Mouse (Mus musculus) layer of hippocampus, adult 9-10 months (tissue): ENCODE data around the gene Gm20696.

ENCODE experiments used
- DNase-seq: peaks from one replicate; pipeline ENCODE4 v3.0.0; 2022; ENCODE audit warnings: low spot score

Gm20696 gene

DNA sequence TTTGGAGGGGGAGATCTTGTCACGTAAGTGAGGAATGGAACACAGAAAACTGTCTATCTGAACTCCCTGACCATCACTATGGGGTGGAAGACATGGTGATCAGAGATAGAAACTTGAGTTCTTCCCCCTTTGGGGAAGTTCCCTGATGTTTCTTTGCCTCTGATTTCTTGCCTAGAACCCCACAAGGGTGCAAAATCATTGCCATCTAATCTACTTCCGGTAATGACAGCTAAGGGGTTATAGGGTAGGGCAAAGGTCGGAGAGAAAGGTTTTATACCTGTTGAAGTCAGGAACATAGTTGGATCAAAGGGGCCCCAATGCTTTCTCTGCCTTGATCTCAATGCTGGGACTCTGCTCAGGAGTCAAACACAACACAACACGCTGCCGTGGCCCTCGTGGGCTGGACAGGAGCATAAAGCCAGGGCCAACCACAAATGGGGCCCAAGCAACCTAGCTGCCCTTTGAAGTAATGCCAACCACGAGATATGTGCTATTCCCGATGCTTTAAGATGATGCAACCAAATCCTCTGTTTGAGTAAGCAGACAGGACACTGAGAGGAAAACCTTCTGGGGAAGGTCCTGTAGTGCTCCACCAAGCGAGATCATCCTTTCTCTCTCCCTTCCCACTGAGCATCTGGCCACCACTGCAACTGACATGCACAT is 307.4 kb downstream of the Gm20696 start:
- no peak for DNase-seq

- no peak for DNase-seq
These were observed 308.7 kb downstream of the Gm20696 start for GRCm38 (mm10) chr6:99357931-99358330.

- DNase-seq: no peak
These were observed 312.3 kb downstream of the Gm20696 start for GRCm38 (mm10) chr6:99354338-99354737.

DNA sequence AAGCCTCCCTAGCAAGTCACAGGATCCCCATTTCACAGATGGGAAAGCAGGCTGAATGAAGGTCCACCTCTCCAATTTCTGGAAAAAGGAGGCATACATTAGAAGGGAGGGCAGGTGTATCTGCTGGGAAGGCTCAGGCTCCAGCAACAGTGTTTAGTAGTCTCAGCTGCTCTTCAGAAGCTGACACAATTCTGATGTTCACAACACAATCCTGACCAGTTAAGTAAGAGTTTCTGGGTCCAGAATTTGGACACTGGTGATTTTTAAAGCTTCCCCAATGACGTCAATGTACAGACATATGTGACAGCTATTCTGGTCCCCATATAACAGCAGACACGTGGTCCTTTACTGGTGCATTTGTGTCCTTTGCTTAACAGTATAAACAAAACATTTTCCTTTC is 313.2 kb downstream of the Gm20696 start:
- DNase-seq: no peak

GRCm38 (mm10) chr6:99350566-99350965 is 316.0 kb downstream of the Gm20696 start:
- no peak for DNase-seq

DNA sequence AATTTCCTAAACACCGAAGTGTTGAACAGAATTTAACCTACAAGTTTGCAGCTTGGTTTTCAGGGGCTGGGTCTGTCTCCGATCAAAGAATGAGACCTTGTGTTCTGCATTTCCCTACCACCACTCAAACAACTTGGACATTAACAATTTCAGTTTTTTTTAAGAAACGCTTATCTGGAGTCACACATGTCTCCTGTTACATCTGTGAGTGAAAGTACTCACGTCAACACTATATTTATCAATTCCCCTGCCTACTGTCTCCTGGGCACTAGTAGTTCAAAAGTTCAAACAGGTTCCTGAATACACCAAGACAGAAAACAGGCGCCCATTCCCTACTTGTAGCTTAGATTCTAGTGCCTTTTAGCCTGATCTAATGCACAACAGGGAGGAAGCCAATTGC is 316.4 kb downstream of the Gm20696 start:
- no peak for DNase-seq

DNA sequence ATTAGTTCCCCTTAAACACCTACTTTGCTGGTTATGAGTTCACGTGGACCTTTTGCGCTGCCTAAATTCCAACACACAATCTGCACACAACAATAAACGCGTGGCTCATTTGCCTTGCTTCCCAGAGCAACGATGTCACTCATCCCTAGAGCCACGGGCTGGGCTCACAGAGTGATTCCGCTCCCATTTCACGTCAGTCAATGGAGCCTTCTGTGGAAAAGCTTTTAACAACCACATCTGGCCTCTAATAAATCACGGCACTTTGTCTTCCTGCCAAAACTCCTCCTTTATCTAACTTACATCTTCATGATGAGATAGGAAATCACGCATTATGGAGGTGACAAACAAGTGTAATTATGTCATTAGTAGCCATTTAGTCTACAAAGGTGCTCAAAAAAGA is 318.8 kb downstream of the Gm20696 start:
- no peak for DNase-seq

DNA sequence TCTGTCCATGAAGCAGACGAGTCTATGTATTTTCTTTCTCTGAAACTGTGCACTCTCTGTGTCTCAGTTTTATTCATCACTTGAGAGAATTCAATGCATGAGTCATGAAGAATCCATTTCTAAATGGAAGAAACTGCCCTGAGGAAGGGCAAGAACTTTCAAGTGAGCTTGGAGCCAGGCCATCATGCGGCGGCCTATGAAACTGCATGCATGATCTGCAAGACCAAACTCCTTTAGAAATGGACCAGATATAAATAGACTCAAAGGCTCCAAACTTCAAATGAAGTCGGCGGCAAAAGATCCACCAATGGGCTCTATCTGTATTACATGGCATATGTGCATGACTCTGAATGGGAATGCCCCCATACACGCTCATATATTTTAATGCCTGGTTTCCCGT is 321.6 kb downstream of the Gm20696 start:
- DNase-seq: no peak

DNA sequence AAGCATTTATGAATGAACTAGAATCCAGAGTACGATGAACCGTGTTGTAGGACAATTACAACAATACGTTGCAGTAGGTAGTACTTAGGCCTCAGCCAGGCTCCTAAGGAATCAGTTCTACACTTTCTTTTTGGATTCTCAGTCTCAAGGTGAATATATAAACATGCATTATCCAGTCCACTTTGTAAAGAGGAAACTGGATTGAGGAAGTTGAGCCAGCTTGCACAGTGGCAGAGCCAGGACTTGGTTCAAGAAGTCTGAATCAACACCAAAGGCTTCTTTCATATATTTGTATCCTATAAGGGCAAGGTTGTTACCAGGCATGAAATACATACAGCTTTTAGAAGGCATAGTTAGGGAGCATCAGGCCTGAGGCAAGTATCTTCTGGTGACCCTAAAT is 322.2 kb downstream of the Gm20696 start:
- DNase-seq: no peak

GRCm38 (mm10) chr6:99343815-99344214 is 322.8 kb downstream of the Gm20696 start:
- DNase-seq: no peak

DNA sequence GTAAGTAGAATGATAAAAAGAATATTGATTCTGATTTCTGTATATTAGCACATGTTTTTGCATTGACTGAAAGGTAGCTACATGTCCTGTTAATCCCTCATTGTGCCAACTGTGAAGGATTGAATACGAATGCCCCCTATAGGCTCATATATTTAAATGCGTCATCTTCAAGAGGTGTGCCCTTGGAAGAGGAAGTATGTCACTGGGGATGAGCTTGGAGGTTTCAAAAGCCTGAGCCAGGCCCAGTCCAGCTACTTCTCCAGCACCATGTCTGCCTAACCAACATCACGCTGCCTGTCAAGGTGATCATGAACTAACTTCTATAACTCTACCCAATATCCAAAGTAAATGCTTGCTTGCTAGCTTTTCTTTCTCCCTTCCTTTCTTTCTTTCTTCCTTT is 324.2 kb downstream of the Gm20696 start:
- DNase-seq: no peak

GRCm38 (mm10) chr6:99340902-99341301 is 325.7 kb downstream of the Gm20696 start:
- DNase-seq: no peak

DNA sequence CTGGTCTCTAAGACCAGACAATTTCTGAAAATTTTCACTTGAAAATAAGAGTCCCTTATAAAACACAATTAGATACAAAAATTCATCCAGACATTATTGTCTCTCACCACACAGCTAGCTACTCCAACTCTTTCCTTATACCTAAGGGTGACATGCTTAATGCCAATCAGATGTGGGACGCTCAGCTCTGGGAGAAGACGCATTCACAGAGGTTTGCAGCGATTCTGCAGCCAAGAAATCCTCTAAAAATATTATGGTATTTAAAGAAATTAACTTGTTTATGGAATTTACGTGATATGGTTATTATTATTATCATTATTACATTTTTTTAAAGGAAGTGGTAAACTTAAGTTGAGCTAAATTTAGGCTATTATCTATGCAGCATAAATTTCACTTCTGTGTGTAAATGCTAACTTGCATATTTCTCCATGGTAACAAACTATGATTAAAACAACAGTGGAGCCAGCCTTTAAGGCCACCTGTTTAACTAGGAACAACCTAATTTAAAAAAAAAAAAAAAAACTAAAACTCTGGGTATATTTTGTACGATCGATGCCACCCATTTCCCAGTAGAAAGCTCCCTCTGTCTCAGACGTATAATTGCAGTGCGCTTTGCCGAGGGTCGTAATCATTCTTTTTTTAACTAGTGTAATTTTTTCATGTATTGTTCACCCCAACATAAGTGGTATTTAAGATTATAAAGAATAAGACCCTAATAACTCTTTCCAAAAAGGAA is 326.4 kb downstream of the Gm20696 start:
- no peak for DNase-seq

GRCm38 (mm10) chr6:99339343-99339620 is 327.3 kb downstream of the Gm20696 start:
- DNase-seq: no peak

DNA sequence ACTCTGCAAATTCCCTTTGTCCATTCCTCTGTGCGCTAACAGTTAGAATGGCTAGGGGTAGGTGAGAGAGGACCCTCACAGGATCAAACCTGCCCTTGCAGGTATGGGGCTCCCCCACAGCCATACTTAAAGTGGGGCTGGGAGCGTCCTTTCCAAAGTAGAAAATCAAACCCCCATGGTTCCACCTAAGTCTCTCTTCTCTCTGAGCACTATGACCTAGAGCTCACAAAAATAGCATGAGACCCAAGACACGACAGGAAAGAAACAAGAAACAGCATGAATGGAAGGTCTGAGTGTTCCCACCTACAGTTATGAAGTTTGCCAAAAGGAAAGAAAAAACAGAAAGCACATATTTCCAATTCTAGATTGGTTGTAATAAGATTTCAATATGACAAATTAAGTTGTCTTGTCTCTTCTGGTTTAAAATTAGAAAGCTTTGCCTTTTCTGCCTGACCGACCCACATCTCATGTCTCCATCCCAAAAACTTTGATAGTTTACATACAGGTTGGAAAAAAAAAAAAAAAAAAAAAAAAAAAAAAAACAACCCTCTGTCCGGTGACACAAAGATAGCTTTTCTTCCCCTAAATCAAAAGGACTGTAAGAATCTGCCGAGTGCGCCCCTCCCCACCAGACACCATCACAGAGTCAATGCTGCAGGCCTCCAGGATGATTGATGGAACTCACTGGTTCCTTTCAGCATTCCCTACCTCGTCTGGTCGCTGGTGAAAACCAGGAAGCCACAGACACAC is 327.8 kb downstream of the Gm20696 start:
- DNase-seq: no peak

- DNase-seq: no peak
These were observed 328.4 kb downstream of the Gm20696 start for GRCm38 (mm10) chr6:99338174-99338573.

DNA sequence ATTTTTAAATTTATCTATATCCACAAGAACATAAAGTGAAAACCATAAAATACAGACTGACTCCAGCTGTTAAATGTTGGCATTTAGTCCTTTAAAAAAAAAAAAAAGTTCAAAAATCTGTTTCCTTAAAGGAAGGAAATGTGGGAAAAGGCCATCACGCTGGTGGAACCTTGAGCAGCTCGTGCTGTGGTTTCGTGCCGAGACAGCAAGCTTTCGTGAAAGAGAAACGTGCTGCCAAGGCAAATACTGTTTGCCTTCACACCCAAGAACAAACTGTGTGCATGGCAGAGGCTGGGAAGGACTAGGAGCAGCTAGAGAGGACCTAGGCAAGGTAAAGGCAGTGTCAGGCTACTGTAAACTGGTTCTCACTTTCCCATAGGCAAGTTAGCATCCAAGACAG is 329.0 kb downstream of the Gm20696 start:
- DNase-seq: no peak

- no peak for DNase-seq
These were observed 330.4 kb downstream of the Gm20696 start for GRCm38 (mm10) chr6:99336191-99336590.

DNA sequence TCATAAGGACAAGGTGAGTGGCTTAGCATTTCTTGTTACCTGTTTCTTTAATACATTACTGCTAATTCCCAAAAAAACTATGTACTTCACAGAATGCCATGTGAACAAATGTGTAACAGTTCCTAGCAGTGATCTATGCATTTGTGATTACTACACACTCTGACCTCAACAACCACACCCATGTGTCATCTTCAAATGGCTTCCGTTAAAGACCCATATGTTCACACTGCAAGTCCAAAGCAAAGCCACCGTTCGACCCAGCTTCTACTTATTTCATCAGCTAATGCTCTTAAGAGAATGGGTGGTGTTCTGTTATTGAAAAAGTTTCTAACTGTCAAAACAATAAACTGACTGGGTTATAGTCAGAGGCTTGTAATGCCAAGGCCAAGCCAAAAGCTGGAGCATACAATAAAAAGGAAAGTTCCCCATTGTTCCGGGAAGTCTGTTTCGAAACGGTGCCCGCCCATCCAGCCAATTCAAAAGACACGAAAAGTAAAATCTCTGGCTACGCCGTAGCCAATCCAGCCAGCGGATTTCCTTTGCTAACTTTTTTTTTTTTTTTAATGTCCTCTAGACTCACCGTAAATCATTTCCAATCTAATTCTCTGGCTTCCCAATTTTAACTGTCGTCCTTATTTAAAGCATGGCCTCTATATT is 331.3 kb downstream of the Gm20696 start:
- DNase-seq: no peak

- no peak for DNase-seq
These were observed 332.3 kb downstream of the Gm20696 start for GRCm38 (mm10) chr6:99334255-99334654.

DNA sequence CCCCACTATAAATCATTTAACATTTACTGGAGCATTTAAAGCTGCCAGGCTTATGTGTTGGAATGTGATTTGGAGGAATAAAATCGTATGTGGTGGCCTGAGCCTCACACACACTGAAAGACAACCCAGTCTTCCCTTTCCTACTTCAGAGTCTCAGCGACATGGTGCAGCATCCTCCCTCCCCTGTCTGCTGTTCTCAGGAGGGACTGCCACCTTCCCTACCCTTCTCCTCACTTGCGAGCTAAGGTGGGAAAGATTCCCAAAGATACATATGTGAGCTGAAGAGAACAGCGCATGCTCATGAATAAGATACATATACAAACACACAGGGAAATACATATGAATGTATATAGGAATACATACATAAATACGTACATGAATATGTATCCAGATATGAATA is 333.5 kb downstream of the Gm20696 start:
- no peak for DNase-seq

DNA sequence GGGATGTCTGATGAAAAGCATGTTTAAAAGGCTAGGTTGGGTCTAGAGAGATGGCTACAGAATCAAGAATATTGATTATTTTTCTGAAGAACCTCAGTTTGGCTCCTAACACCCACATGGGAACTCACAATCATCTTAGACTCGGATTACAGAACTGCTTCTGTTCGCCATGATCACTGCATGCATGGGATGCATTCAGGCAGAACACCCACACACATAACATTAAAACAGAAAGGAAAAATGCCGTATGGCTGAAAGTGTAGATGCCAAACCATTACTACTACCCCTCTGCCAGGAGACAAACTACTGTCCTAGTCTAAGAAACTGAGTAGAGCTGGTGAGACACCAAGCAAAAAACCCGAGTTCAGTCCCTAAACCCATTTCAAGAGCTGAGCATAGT is 336.4 kb downstream of the Gm20696 start:
- no peak for DNase-seq

GRCm38 (mm10) chr6:99328634-99329033 is 338.0 kb downstream of the Gm20696 start:
- no peak for DNase-seq
